Mouse (Mus musculus) ES-E14 (cell line): ENCODE data around the gene Mdm2. TPM values are rescaled to one million over a fixed set of nuclear protein-coding genes. Genes with fewer than 3 reads are reported as not detected.
"Not testable (repeated sequence)": the region's sequence is repeated elsewhere in the genome, so short reads cannot be mapped to it uniquely, and the experiment has no call there.

ENCODE experiments used
- DNase-seq: peaks from one replicate; pipeline ENCODE4 v3.0.0-alpha.2; 2013; ENCODE audit warnings: low read depth, low spot score
- H3K27ac ChIP-seq: 2 replicates; pipeline ENCODE4 v1.5.1; 2012; ENCODE audit warnings: low read depth, mild to moderate bottlenecking, low read length, moderate library complexity, mixed read lengths; ENCODE audit not compliant: poor library complexity, insufficient read depth, severe bottlenecking
- H3K36me3 ChIP-seq: 2 replicates; pipeline ENCODE4 v1.6.1; 2012; ENCODE audit warnings: mild to moderate bottlenecking, low read length, moderate library complexity, mixed read lengths; ENCODE audit not compliant: control insufficient read depth, poor library complexity, insufficient read depth, severe bottlenecking
- H3K4me1 ChIP-seq, 2 experiments: fragments of 150-350 bp in 1 of 2; sonication (generic) in 1 of 2; 2 replicates each; pipeline ENCODE4 v1.6.1; 2012; ENCODE audit warnings: low read length in 2 of 2, mild to moderate bottlenecking in 1 of 2, mixed read lengths in 1 of 2; ENCODE audit not compliant: control insufficient read depth in 2 of 2, insufficient read depth in 2 of 2, poor library complexity in 1 of 2
- H3K4me3 ChIP-seq, 2 experiments: fragments of 150-350 bp in 1 of 2; sonication (generic) in 1 of 2; 2 replicates each; pipeline ENCODE4 v1.5.1; 2012; ENCODE audit warnings: low read length in 2 of 2, low read depth in 1 of 2, mild to moderate bottlenecking in 1 of 2, mixed read lengths in 1 of 2; ENCODE audit not compliant: insufficient read depth in 1 of 2, poor library complexity in 1 of 2, severe bottlenecking in 1 of 2
- H3K9ac ChIP-seq: 2 replicates; pipeline ENCODE4 v1.6.1; 2012; ENCODE audit warnings: low read depth, mild to moderate bottlenecking, low read length, mixed read lengths; ENCODE audit not compliant: poor library complexity, insufficient read depth, severe bottlenecking
- H3K9me3 ChIP-seq: fragments of 150-350 bp; sonication (generic); 2 replicates; pipeline ENCODE4 v1.6.1; 2012; ENCODE audit warnings: low read depth, mild to moderate bottlenecking, low read length; ENCODE audit not compliant: control insufficient read depth, insufficient read depth
- CHD2 ChIP-seq: IDR thresholded peaks from 2 replicates; pipeline ENCODE4 v1.6.1; 2014; ENCODE audit warnings: mild to moderate bottlenecking, low read depth, low read length, inconsistent platforms
- HCFC1 ChIP-seq: IDR thresholded peaks from 2 replicates; pipeline ENCODE4 v1.6.1; 2012; ENCODE audit warnings: low read length, inconsistent platforms, borderline replicate concordance; ENCODE audit not compliant: insufficient read depth
- MAFK ChIP-seq: IDR thresholded peaks from 2 replicates; pipeline ENCODE4 v1.6.1; 2014; ENCODE audit warnings: mild to moderate bottlenecking, low read depth, low read length, inconsistent platforms; ENCODE audit not compliant: insufficient read depth
- ZC3H11A ChIP-seq: IDR thresholded peaks from 2 replicates; pipeline ENCODE4 v1.6.1; 2012; ENCODE audit warnings: low read depth, mild to moderate bottlenecking, inconsistent platforms, low read length, borderline replicate concordance
- ZNF384 ChIP-seq: IDR thresholded peaks from 2 replicates; pipeline ENCODE4 v1.6.1; 2012; ENCODE audit warnings: low read depth, low read length, inconsistent platforms
- in situ Hi-C, 2 experiments: fragments of 600-800 bp; cut with MboI; formaldehyde crosslinking; loops; one replicate each; pipeline ENCODE4 v1.15.1; 2025; ENCODE audit warnings: low sequenced_read_pairs in 2 of 2, inconsistent platforms in 1 of 2; ENCODE audit not compliant: unreplicated experiment in 2 of 2
- total RNA-seq: library from RNA; depleted of rRNA; stranded (reverse); fragments of 300-350 nt; gene quantifications from 2 replicates; pipeline ENCODE4 v1.2.3, GENCODE M21; 2012

Gene Mdm2
- total RNA-seq, 1 experiment: 178 TPM

DNA sequence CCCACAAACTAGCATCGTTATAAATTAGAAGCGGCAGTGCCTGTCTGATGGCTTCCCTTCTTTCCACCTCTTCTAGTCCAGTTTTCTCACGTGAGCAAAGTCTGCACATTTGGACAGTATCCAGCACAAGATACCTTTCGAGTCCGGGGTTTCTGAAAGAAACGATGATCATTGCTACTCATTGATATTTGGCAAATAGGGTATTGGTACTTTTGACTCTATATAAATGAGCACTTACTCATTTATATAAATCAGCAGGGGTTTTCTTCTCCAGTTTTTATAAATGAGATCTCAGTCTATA is 29.0 kb upstream of the Mdm2 start:
- DNase-seq: no peak
- H3K27ac ChIP-seq: no peak overlapping the region
- no peak for TF ChIP-seq CHD2
- no peak for TF ChIP-seq HCFC1
- TF ChIP-seq ZC3H11A: no peak
- TF ChIP-seq ZNF384: no peak
- no peak for TF ChIP-seq MAFK
- in situ Hi-C loops: no loop called here
- no peak overlapping the region for H3K9ac ChIP-seq
- no peak overlapping the region for H3K4me3 ChIP-seq
- H3K9me3 ChIP-seq: no peaks in the 10 kb centered on the region
- peaks cover 31% of the 10 kb centered on the region; the same call in 1 of the 2 replicates for H3K36me3 ChIP-seq
- peaks cover 0 to 11% of the 10 kb centered on the region in 2 experiments; a peak in 1 of 4 replicates for H3K4me1 ChIP-seq

DNA sequence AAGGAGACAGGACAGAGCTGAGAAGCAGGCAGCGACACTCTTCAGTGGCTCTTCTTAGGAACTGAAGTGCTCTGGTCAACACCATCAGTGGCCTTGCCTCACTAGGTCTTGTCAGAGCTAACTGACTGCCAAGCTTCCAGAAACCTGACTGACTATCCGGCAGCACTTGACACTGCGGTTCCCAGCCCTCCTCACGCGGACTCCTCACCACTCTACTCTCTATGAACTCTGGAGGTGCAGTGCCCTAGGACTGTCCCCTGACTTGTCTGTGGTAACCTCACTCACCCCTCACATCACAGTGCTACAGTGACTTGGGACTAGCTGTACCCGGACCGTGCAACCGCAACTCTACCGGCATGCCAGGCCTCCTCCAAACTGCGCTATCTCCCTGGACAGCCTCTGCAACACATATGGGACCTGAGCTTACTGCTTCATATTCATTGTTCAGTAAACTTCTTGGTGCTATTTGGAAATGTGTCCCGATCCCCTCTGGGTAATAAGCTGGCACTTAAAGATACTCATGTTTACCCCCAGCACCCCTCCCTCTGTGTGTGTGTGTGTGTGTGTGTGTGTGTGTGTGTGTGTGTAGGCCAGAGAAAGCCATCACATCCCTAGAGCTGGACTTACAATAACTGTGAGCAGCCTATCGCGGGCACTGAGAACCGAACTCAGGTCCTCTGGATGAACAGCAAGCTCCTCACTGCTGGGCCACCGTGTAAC is 28.5 kb upstream of the Mdm2 start:
- in situ Hi-C loops: no loop called here
- H3K9ac ChIP-seq: no peak overlapping the region
- peaks cover 31% of the 10 kb centered on the region; the same call in 1 of the 2 replicates for H3K36me3 ChIP-seq

GRCm38 (mm10) chr10:117738140-117738921 is 27.8 kb upstream of the Mdm2 start:
- DNase-seq: no peak
- H3K27ac ChIP-seq: no peak overlapping the region
- H3K9me3 ChIP-seq: no peaks in the 10 kb centered on the region
- H3K36me3 ChIP-seq: peaks cover 26% of the 10 kb centered on the region; the same call in 1 of the 2 replicates
- TF ChIP-seq ZNF384: no peak
- H3K9ac ChIP-seq: no peak overlapping the region
- peaks cover 0 to 11% of the 10 kb centered on the region in 2 experiments; a peak in 1 of 4 replicates for H3K4me1 ChIP-seq
- in situ Hi-C loops: no loop called here
- no peak overlapping the region for H3K4me3 ChIP-seq

More for the DNA sequence above, 28.5 kb upstream of the Mdm2 start:
- Histone ChIP-seq H3K4me3 (no peak overlapping the region), H3K4me1 (peaks cover 0 to 11% of the 10 kb centered on the region in 2 experiments; a peak in 1 of 4 replicates), H3K27ac (no peak overlapping the region), H3K9me3 (no peaks in the 10 kb centered on the region)
- TF ChIP-seq HCFC1: no peak
- no peak for TF ChIP-seq ZNF384
- no peak for TF ChIP-seq MAFK
- no peak for TF ChIP-seq CHD2
- no peak for TF ChIP-seq ZC3H11A
- no peak for DNase-seq

- in situ Hi-C loops, H3K4me3 ChIP-seq, DNase-seq: not testable (repeated sequence)
Measured at GRCm38 (mm10) chr10:117737498-117737897, 26.9 kb upstream of the Mdm2 start.

GRCm38 (mm10) chr10:117737075-117737474 is 26.5 kb upstream of the Mdm2 start:
- no peak for DNase-seq
- Histone ChIP-seq H3K4me1 (peaks cover 0 to 13% of the 10 kb centered on the region in 2 experiments; a peak in 1 of 4 replicates), H3K4me3 (no peak overlapping the region), H3K9me3 (no peaks in the 10 kb centered on the region), H3K36me3 (peaks cover 26% of the 10 kb centered on the region; the same call in 1 of the 2 replicates), H3K27ac (no peak overlapping the region), H3K9ac (no peak overlapping the region)
- TF ChIP-seq ZNF384 (no peak), HCFC1 (no peak), ZC3H11A (no peak)
- in situ Hi-C loops: no loop called here

More at GRCm38 (mm10) chr10:117737498-117737897, 26.9 kb upstream of the Mdm2 start:
- H3K27ac ChIP-seq, H3K9ac ChIP-seq, H3K9me3 ChIP-seq: not testable (repeated sequence)
- Histone ChIP-seq H3K36me3 (peaks cover 26% of the 10 kb centered on the region; the same call in 1 of the 2 replicates), H3K4me1 (peaks cover 0 to 11% of the 10 kb centered on the region in 2 experiments; a peak in 1 of 4 replicates)
